Mouse (Mus musculus): ENCODE measurements around the gene Lpp.

DNA sequence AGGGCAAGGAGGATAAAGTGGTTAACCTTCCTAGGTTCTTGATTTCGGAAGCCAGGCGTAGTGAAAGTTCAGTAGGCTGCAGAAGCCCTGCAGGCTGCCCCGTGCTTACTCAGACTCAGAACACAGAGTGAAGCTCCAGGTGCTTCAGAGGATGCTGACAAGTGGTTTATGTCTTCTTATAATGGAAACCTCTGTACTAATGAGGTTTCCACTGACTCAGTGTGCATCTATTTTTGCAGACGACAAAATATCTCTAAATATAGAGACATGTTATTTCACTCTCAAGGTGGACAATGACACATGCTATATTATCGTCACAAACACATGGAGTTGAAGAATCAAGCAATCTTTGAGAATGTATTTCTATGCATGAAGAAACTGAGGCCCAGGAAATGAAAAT, 446.8 kb downstream of the Lpp start:
- TF ChIP-seq POLR2A (IDR thresholded peaks at IDR 0.05; ENCODE audit: insufficient read depth, low read depth, low read length), result no peak
- no peak for TF ChIP-seq CTCF (IDR thresholded peaks at IDR 0.05; ENCODE audit: insufficient read depth, low read depth, low read length)
